Mouse (Mus musculus) embryonic facial prominence, embryonic 13.5 days (tissue): ENCODE results near the gene Rbms1. TPM values are rescaled to one million over a fixed set of nuclear protein-coding genes. Genes with fewer than 3 reads are reported as not detected.
A peak's percentile ranks its signal among the peaks of the same experiment; 100 is the strongest.

ENCODE experiments used
- ATAC-seq: fragments of 200-750 bp; cut with Nextera tagmentation; 2 replicates; pipeline ENCODE4 v1.8.0; 2017; ENCODE audit warnings: low read depth; ENCODE audit not compliant: insufficient number of reproducible peaks, insufficient read depth, low FRiP score, low TSS enrichment
- H3K27ac ChIP-seq: fragments of 300-500 bp; sonication (generic); 2 replicates; pipeline ENCODE4 v1.5.1; 2015; ENCODE audit warnings: moderate library complexity, mild to moderate bottlenecking, inconsistent platforms
- H3K27me3 ChIP-seq: fragments of 300-500 bp; sonication (generic); 2 replicates; pipeline ENCODE4 v1.6.1; 2015; ENCODE audit warnings: mild to moderate bottlenecking, inconsistent platforms
- H3K36me3 ChIP-seq: fragments of 300-500 bp; sonication (generic); 2 replicates; pipeline ENCODE4 v1.6.1; 2015; ENCODE audit warnings: mild to moderate bottlenecking, inconsistent platforms
- H3K4me1 ChIP-seq: fragments of 300-500 bp; sonication (generic); 2 replicates; pipeline ENCODE4 v1.6.1; 2015; ENCODE audit warnings: inconsistent platforms
- H3K4me2 ChIP-seq: fragments of 300-500 bp; sonication (generic); 2 replicates; pipeline ENCODE4 v1.6.1; 2015; ENCODE audit warnings: moderate library complexity, mild to moderate bottlenecking, inconsistent platforms
- H3K4me3 ChIP-seq: fragments of 300-500 bp; sonication (generic); 2 replicates; pipeline ENCODE4 v1.5.1; 2015; ENCODE audit warnings: mild to moderate bottlenecking, inconsistent platforms
- H3K9ac ChIP-seq: fragments of 300-500 bp; sonication (generic); 2 replicates; pipeline ENCODE4 v1.6.1; 2015; ENCODE audit warnings: mild to moderate bottlenecking, inconsistent platforms
- H3K9me3 ChIP-seq: fragments of 300-500 bp; sonication (generic); 2 replicates; pipeline ENCODE4 v1.6.1; 2016; ENCODE audit warnings: inconsistent platforms
- WGBS: fragments of 180-500 bp; shearing (Covaris S2); methylation state at CpG from one replicate; pipeline ENCODE4 v1.1.7; 2015; ENCODE audit warnings: mixed read lengths; 5-methylcytosine and 5-hydroxymethylcytosine counted together
- polyA plus RNA-seq: library from polyadenylated mRNA; unstranded; fragments of >200 nt; fragmentation: Nextera tagmentation; extraction: Ambion mirVana; gene quantifications from 2 replicates; pipeline ENCODE4 v1.2.1, GENCODE M21; 2015

Rbms1 gene
- polyA plus RNA-seq, 1 experiment from 2014 or later = 117 TPM

GRCm38 (mm10) chr2:60872095-60872811 lies 90.7 kb downstream of the Rbms1 start:
- H3K9me3 ChIP-seq = no peaks in the 10 kb centered on the region
- 66% methylated on average over 7 of the region's 7 CpGs for WGBS
- no peaks in the 10 kb centered on the region for H3K27me3 ChIP-seq
- H3K27ac ChIP-seq = no peak overlapping the region
- H3K4me3 ChIP-seq = no peak overlapping the region
- no peak overlapping the region for H3K4me2 ChIP-seq
- H3K4me1 ChIP-seq = peaks cover 53% of the 10 kb centered on the region
- ATAC-seq = no peak
- no peak overlapping the region for H3K9ac ChIP-seq
- H3K36me3 ChIP-seq = no peaks in the 10 kb centered on the region

GRCm38 (mm10) chr2:60871001-60871400 lies 92.0 kb downstream of the Rbms1 start:
- Histone ChIP-seq H3K4me3 (no peak overlapping the region), H3K9ac (no peak overlapping the region), H3K4me2 (no peak overlapping the region), H3K36me3 (no peaks in the 10 kb centered on the region), H3K9me3 (no peaks in the 10 kb centered on the region), H3K27me3 (no peaks in the 10 kb centered on the region), H3K27ac (peak overlapping the region; percentile 48), H3K4me1 (peaks cover 43% of the 10 kb centered on the region)
- no peak for ATAC-seq
- 25% methylated on average over 5 of the region's 5 CpGs for WGBS

- no peaks in the 10 kb centered on the region for H3K36me3 ChIP-seq
- 33% methylated on average over 4 of the region's 4 CpGs for WGBS
- no peak overlapping the region for H3K9ac ChIP-seq
- H3K9me3 ChIP-seq = no peaks in the 10 kb centered on the region
- H3K27ac ChIP-seq = peak overlapping the region; percentile 48
- H3K4me3 ChIP-seq = no peak overlapping the region
- no peak overlapping the region for H3K4me2 ChIP-seq
- H3K4me1 ChIP-seq = peaks cover 44% of the 10 kb centered on the region
- H3K27me3 ChIP-seq = no peaks in the 10 kb centered on the region
- ATAC-seq = no peak
Measured at GRCm38 (mm10) chr2:60870450-60870849, 92.5 kb downstream of the Rbms1 start.

- Histone ChIP-seq H3K9ac (no peak overlapping the region), H3K4me3 (no peak overlapping the region), H3K4me2 (no peak overlapping the region), H3K9me3 (no peaks in the 10 kb centered on the region), H3K36me3 (no peaks in the 10 kb centered on the region), H3K4me1 (peaks cover 57% of the 10 kb centered on the region), H3K27me3 (no peaks in the 10 kb centered on the region), H3K27ac (no peak overlapping the region)
- ATAC-seq = no peak
- 79% methylated on average over 12 of the region's 12 CpGs for WGBS
Measured at GRCm38 (mm10) chr2:60869001-60869743, 93.8 kb downstream of the Rbms1 start.

GRCm38 (mm10) chr2:60868060-60868662 lies 94.8 kb downstream of the Rbms1 start:
- ATAC-seq = no peak
- no peak overlapping the region for H3K4me3 ChIP-seq
- no peaks in the 10 kb centered on the region for H3K9me3 ChIP-seq
- no peaks in the 10 kb centered on the region for H3K36me3 ChIP-seq
- H3K9ac ChIP-seq = no peak overlapping the region
- WGBS = 94% methylated on average over 4 of the region's 4 CpGs
- H3K4me1 ChIP-seq = peaks cover 58% of the 10 kb centered on the region
- no peaks in the 10 kb centered on the region for H3K27me3 ChIP-seq
- no peak overlapping the region for H3K27ac ChIP-seq
- H3K4me2 ChIP-seq = no peak overlapping the region

GRCm38 (mm10) chr2:60867304-60867703 lies 95.7 kb downstream of the Rbms1 start:
- Histone ChIP-seq H3K4me1 (peaks cover 55% of the 10 kb centered on the region), H3K9me3 (no peaks in the 10 kb centered on the region), H3K4me3 (no peak overlapping the region), H3K36me3 (no peaks in the 10 kb centered on the region), H3K9ac (no peak overlapping the region), H3K4me2 (no peak overlapping the region), H3K27me3 (no peaks in the 10 kb centered on the region), H3K27ac (no peak overlapping the region)
- ATAC-seq = no peak
- WGBS = 96% methylated on average over 8 of the region's 8 CpGs

- no peak overlapping the region for H3K4me3 ChIP-seq
Measured at GRCm38 (mm10) chr2:60865869-60866268, 97.1 kb downstream of the Rbms1 start.

GRCm38 (mm10) chr2:60864977-60865376 lies 98.0 kb downstream of the Rbms1 start:
- H3K4me3 ChIP-seq = no peak overlapping the region
- WGBS = 53% methylated on average over 5 of the region's 5 CpGs
- no peaks in the 10 kb centered on the region for H3K9me3 ChIP-seq
- H3K36me3 ChIP-seq = 0 out of 2 replicates have a peak, but pooled peaks cover 7% of the 10 kb centered on the region
- H3K9ac ChIP-seq = no peak overlapping the region
- ATAC-seq = no peak
- no peaks in the 10 kb centered on the region for H3K27me3 ChIP-seq
- peaks cover 34% of the 10 kb centered on the region for H3K4me1 ChIP-seq
- no peak overlapping the region for H3K4me2 ChIP-seq
- no peak overlapping the region for H3K27ac ChIP-seq

More at GRCm38 (mm10) chr2:60865869-60866268, 97.1 kb downstream of the Rbms1 start:
- Histone ChIP-seq H3K9ac (no peak overlapping the region), H3K27me3 (no peaks in the 10 kb centered on the region), H3K36me3 (0 out of 2 replicates have a peak, but pooled peaks cover 7% of the 10 kb centered on the region), H3K4me2 (no peak overlapping the region), H3K4me1 (peaks cover 40% of the 10 kb centered on the region), H3K9me3 (no peaks in the 10 kb centered on the region), H3K27ac (no peak overlapping the region)
- ATAC-seq = no peak
- 76% methylated on average over 1 of the region's 1 CpGs for WGBS

- 79% methylated on average over 5 of the region's 5 CpGs for WGBS
- H3K9me3 ChIP-seq = no peaks in the 10 kb centered on the region
- ATAC-seq = no peak
- H3K4me1 ChIP-seq = peaks cover 33% of the 10 kb centered on the region
- no peak overlapping the region for H3K4me3 ChIP-seq
- no peak overlapping the region for H3K27ac ChIP-seq
- 0 out of 2 replicates have a peak, but pooled peaks cover 7% of the 10 kb centered on the region for H3K36me3 ChIP-seq
- H3K4me2 ChIP-seq = no peak overlapping the region
- no peak overlapping the region for H3K9ac ChIP-seq
- H3K27me3 ChIP-seq = no peaks in the 10 kb centered on the region
Measured at GRCm38 (mm10) chr2:60864256-60864795, 98.7 kb downstream of the Rbms1 start.

GRCm38 (mm10) chr2:60863827-60864226 lies 99.2 kb downstream of the Rbms1 start:
- no peaks in the 10 kb centered on the region for H3K27me3 ChIP-seq
- H3K4me3 ChIP-seq = no peak overlapping the region
- no peak overlapping the region for H3K9ac ChIP-seq
- no peaks in the 10 kb centered on the region for H3K9me3 ChIP-seq
- H3K4me1 ChIP-seq = peaks cover 29% of the 10 kb centered on the region
- 93% methylated on average over 2 of the region's 2 CpGs for WGBS
- no peak for ATAC-seq
- H3K4me2 ChIP-seq = no peak overlapping the region
- H3K27ac ChIP-seq = no peak overlapping the region
- H3K36me3 ChIP-seq = peaks cover 10% of the 10 kb centered on the region

GRCm38 (mm10) chr2:60862913-60863711 lies 99.9 kb downstream of the Rbms1 start:
- H3K4me3 ChIP-seq = no peak overlapping the region
- WGBS = 90% methylated on average over 8 of the region's 8 CpGs
- H3K9me3 ChIP-seq = no peaks in the 10 kb centered on the region
- no peak overlapping the region for H3K4me2 ChIP-seq
- no peak overlapping the region for H3K27ac ChIP-seq
- H3K27me3 ChIP-seq = no peaks in the 10 kb centered on the region
- peaks cover 29% of the 10 kb centered on the region for H3K4me1 ChIP-seq
- H3K9ac ChIP-seq = no peak overlapping the region
- no peak for ATAC-seq
- H3K36me3 ChIP-seq = peaks cover 17% of the 10 kb centered on the region
